Mouse (Mus musculus): ENCODE measurements around the gene Clybl.

DNA sequence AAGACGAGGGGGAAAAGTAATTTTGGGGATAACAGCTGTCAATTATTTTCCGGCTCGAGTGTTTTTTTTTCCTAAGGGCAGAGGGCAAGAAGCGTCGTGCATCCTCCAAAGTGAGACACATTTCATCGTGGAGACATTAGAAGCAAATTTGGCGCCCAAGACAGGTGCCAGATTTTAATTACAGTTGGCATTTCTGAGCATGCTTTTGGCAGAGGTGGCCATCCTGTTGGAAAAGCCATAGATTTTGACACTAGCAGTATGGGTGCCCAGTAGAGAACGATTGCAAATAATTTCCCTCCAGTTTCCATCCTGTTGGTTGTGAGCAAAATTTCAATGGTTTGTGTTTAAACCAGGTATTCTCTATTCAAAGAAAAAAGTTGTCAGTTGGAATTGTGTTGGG is 32.1 kb downstream of the Clybl start:
- TF ChIP-seq POLR2A (IDR thresholded peaks at IDR 0.05; ENCODE audit: insufficient read length, low read depth) (no peak), MYOG (IDR thresholded peaks at IDR 0.05; ENCODE audit: control insufficient read depth in 1 of 3, insufficient read depth in 1 of 3, insufficient read length in 2 of 3, low read depth in 2 of 3) (no peak), MAX (IDR thresholded peaks at IDR 0.05; ENCODE audit: low read depth) (no peak), USF1 (IDR thresholded peaks at IDR 0.05; ENCODE audit: low read depth) (no peak), MYOD1 (IDR thresholded peaks at IDR 0.05; ENCODE audit: control insufficient read depth in 1 of 3, insufficient read length in 2 of 3, low read depth in 2 of 3) (no peak)
